ENCODE assay signal across 8 mouse cellular contexts in the genomic region with DNA sequence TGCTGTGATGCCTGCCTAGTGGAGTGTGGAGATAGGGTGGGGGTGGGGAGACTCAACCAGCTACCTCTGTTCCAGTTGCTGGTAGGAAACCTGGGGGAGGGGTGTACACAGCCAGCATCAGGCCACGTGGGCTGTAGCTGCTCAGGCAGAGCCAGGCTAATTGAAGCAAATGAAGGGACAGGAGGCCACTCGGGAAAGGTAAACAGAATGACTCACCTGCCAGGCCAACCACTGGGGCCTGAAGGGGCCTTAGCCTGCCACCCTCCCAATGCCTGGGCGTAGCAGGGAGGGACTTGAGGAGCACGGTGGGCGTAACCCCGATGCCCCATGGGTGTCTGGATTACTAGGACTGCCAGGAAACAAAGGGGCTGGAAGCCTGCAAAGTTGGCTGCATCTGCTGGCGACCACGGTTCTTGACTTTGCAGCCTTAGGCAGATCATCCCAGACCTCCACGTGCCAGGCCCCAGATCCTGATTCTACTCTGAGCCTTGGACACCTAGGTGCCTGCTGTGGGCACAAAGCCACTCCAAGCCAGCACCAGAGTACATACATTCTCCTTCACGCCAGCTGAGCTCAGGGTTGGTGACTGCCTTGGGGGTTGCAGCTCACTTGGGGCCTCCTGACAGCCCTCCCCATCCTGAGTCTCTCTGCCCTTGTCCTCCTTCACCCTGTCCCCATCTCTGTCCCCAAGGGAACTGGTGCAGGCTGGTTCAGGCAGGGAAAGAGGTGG. TPM values are rescaled to one million over a fixed set of nuclear protein-coding genes. Genes with fewer than 3 reads are reported as not detected.
DNase-seq lines count a peak whose midpoint lies in the region; ATAC-seq lines count a peak whose summit lies in the region.

No protein-coding gene starts in this region.

- peak; percentile 30 for DNase-seq in A20 (ENCODE audit: low read depth, low spot score)
- DNase-seq in brain, adult 2 months (ENCODE audit: low read depth, low spot score) = peak; percentile 41
- DNase-seq in layer of hippocampus, postnatal 36 days = no peak
- no peak for DNase-seq in cerebellum, adult 11 months
- DNase-seq in layer of hippocampus, postnatal 10 days (ENCODE audit: low spot score in 2 of 2) = no peak

- no peak overlapping the region for H3K9ac ChIP-seq in intestine, embryonic 15.5 days
- no peak overlapping the region for H3K9ac ChIP-seq in liver, embryonic 15.5 days
- H3K9ac ChIP-seq in stomach, embryonic 15.5 days = no peak overlapping the region

- peak; percentile 92 for ATAC-seq in intestine, embryonic 15.5 days
- peak; percentile 58 for ATAC-seq in liver, embryonic 15.5 days (ENCODE audit: insufficient read depth)
- ATAC-seq in stomach, embryonic 15.5 days (ENCODE audit: insufficient read depth, low FRiP score, low read depth) = peak; percentile 90

- WGBS in intestine, embryonic 15.5 days = 18% methylated on average over 10 of the region's 10 CpGs
- 34% methylated on average over 10 of the region's 10 CpGs for WGBS in liver, embryonic 15.5 days (ENCODE audit: insufficient replicate concordance)
- WGBS in stomach, embryonic 15.5 days = 26% methylated on average over 10 of the region's 10 CpGs

- H3K9me3 ChIP-seq in intestine, embryonic 15.5 days = no peaks in the 10 kb centered on the region
- no peaks in the 10 kb centered on the region for H3K9me3 ChIP-seq in liver, embryonic 15.5 days (replicated peaks)
- no peaks in the 10 kb centered on the region for H3K9me3 ChIP-seq in stomach, embryonic 15.5 days

- H3K27me3 ChIP-seq in intestine, embryonic 15.5 days (replicated peaks) = peaks cover 5% of the 10 kb centered on the region; the same call in 1 of the 2 replicates
- peaks cover 8% of the 10 kb centered on the region for H3K27me3 ChIP-seq in liver, embryonic 15.5 days
- H3K27me3 ChIP-seq in stomach, embryonic 15.5 days (replicated peaks) = no peaks in the 10 kb centered on the region; the same call in 1 of the 2 replicates

- H3K4me2 ChIP-seq in intestine, embryonic 15.5 days (replicated peaks) = no peak overlapping the region; the same call in 1 of the 2 replicates
- no peak overlapping the region for H3K4me2 ChIP-seq in liver, embryonic 15.5 days
- no peak overlapping the region for H3K4me2 ChIP-seq in stomach, embryonic 15.5 days

- no peak overlapping the region for H3K4me3 ChIP-seq in intestine, embryonic 15.5 days (replicated peaks)
- no peak overlapping the region for H3K4me3 ChIP-seq in liver, embryonic 15.5 days (replicated peaks)
- no peak overlapping the region for H3K4me3 ChIP-seq in stomach, embryonic 15.5 days (replicated peaks)

- H3K27ac ChIP-seq in intestine, embryonic 15.5 days = peak overlapping the region; percentile 64
- peak overlapping the region; percentile 55 for H3K27ac ChIP-seq in liver, embryonic 15.5 days (replicated peaks)
- H3K27ac ChIP-seq in stomach, embryonic 15.5 days = peak overlapping the region; percentile 84

- H3K36me3 ChIP-seq in intestine, embryonic 15.5 days = peaks cover 16% of the 10 kb centered on the region
- H3K36me3 ChIP-seq in liver, embryonic 15.5 days (replicated peaks) = peaks cover 22% of the 10 kb centered on the region
- H3K36me3 ChIP-seq in stomach, embryonic 15.5 days = peaks cover 19% of the 10 kb centered on the region

- H3K4me1 ChIP-seq in intestine, embryonic 15.5 days (replicated peaks) = peaks cover 29% of the 10 kb centered on the region
- H3K4me1 ChIP-seq in liver, embryonic 15.5 days (replicated peaks) = peaks cover 19% of the 10 kb centered on the region
- peaks cover 25% of the 10 kb centered on the region for H3K4me1 ChIP-seq in stomach, embryonic 15.5 days

RNA-seq across cellular contexts. Expression of a gene that starts 9.0 kb away (rescaled TPM):
- 0.58 and 0.67 TPM in 2 replicates for polyA plus RNA-seq in intestine, embryonic 15.5 days (2015; fragmentation: Nextera tagmentation; extraction: Ambion mirVana)
- polyA plus RNA-seq in liver, embryonic 15.5 days (2015; fragmentation: Nextera tagmentation; extraction: Ambion mirVana) = 16.9 and 20.5 TPM in 2 replicates
- polyA plus RNA-seq in stomach, embryonic 15.5 days (2015; fragmentation: Nextera tagmentation; extraction: Ambion mirVana) = 1.7 and 2.4 TPM in 2 replicates
- total RNA-seq in layer of hippocampus, postnatal 36 days (2021) = under 1 TPM; 0.15 to 0.18 TPM
- total RNA-seq in layer of hippocampus, postnatal 10 days (2021) = under 1 TPM in 1 of 2 experiments, not detected in 1; 0.18 TPM

RNA-seq across cellular contexts. Expression of a gene that starts 10.1 kb away (rescaled TPM):
- polyA plus RNA-seq in intestine, embryonic 15.5 days (2015; fragmentation: Nextera tagmentation; extraction: Ambion mirVana) = 135 and 142 TPM in 2 replicates
- polyA plus RNA-seq in liver, embryonic 15.5 days (2015; fragmentation: Nextera tagmentation; extraction: Ambion mirVana) = 41.8 and 47.6 TPM in 2 replicates
- polyA plus RNA-seq in stomach, embryonic 15.5 days (2015; fragmentation: Nextera tagmentation; extraction: Ambion mirVana) = 167 TPM in 2 replicates
- total RNA-seq in layer of hippocampus, postnatal 36 days (2021) = 10 to 100 TPM; 71.3 to 71.6 TPM
- total RNA-seq in layer of hippocampus, postnatal 10 days (2021) = 100 to 1,000 TPM in 1 of 2 experiments, 10 to 100 TPM in 1; 95.4 to 107 TPM

RNA-seq across cellular contexts. Expression of a gene that starts 11.5 kb away (rescaled TPM):
- not detected in 2 replicates for polyA plus RNA-seq in intestine, embryonic 15.5 days (2015; fragmentation: Nextera tagmentation; extraction: Ambion mirVana)
- polyA plus RNA-seq in liver, embryonic 15.5 days (2015; fragmentation: Nextera tagmentation; extraction: Ambion mirVana) = 0.36 and 0.38 TPM in 2 replicates
- 0.59 TPM in 1 of 2 replicates, not detected in the other for polyA plus RNA-seq in stomach, embryonic 15.5 days (2015; fragmentation: Nextera tagmentation; extraction: Ambion mirVana)
- total RNA-seq in layer of hippocampus, postnatal 36 days (2021) = not detected
- total RNA-seq in layer of hippocampus, postnatal 10 days (2021) = not detected

RNA-seq across cellular contexts. Expression of a gene that starts 33.6 kb away (rescaled TPM):
- 992 and 1,107 TPM in 2 replicates for polyA plus RNA-seq in intestine, embryonic 15.5 days (2015; fragmentation: Nextera tagmentation; extraction: Ambion mirVana)
- polyA plus RNA-seq in liver, embryonic 15.5 days (2015; fragmentation: Nextera tagmentation; extraction: Ambion mirVana) = 635 and 803 TPM in 2 replicates
- polyA plus RNA-seq in stomach, embryonic 15.5 days (2015; fragmentation: Nextera tagmentation; extraction: Ambion mirVana) = 954 and 1,026 TPM in 2 replicates
- total RNA-seq in layer of hippocampus, postnatal 36 days (2021) = 100 to 1,000 TPM; 118 to 122 TPM
- total RNA-seq in layer of hippocampus, postnatal 10 days (2021) = 100 to 1,000 TPM; 153 to 161 TPM

RNA-seq across cellular contexts. Expression of a gene that starts 42.0 kb away (rescaled TPM):
- polyA plus RNA-seq in intestine, embryonic 15.5 days (2015; fragmentation: Nextera tagmentation; extraction: Ambion mirVana) = 559 and 611 TPM in 2 replicates
- 222 and 238 TPM in 2 replicates for polyA plus RNA-seq in liver, embryonic 15.5 days (2015; fragmentation: Nextera tagmentation; extraction: Ambion mirVana)
- 537 and 556 TPM in 2 replicates for polyA plus RNA-seq in stomach, embryonic 15.5 days (2015; fragmentation: Nextera tagmentation; extraction: Ambion mirVana)
- total RNA-seq in layer of hippocampus, postnatal 36 days (2021) = 100 to 1,000 TPM; 266 to 282 TPM
- 100 to 1,000 TPM; 344 to 379 TPM for total RNA-seq in layer of hippocampus, postnatal 10 days (2021)

Comparison
In these comparisons a context has a peak if more than half of its experiments do, and no peak if none do; other contexts are left out.
1. DNase-seq: peak in A20 (single experiment) and brain, adult 2 months (single experiment); none in layer of hippocampus, postnatal 36 days (0 of 2), cerebellum, adult 11 months (single experiment) and layer of hippocampus, postnatal 10 days (0 of 2).
2. Peak in every context shown above with its lines, with median percentiles within 50 percentile points of each other: ATAC-seq and H3K27ac ChIP-seq.